Mouse (Mus musculus) testis, adult 10 weeks (tissue): ENCODE measurements around the gene Gm15097. TPM values are rescaled to one million over a fixed set of nuclear protein-coding genes. Genes with fewer than 3 reads are reported as not detected.

ENCODE experiments used
- polyA plus RNA-seq: library from polyadenylated mRNA; stranded (reverse); fragments of 350-450 nt; fragmentation: Illumina TruSeq; extraction: RNeasy Lipid Tissue Mini Kit (QIAGEN cat#74804); gene quantifications from one replicate; pipeline ENCODE4 v1.2.3, GENCODE M21; 2014; ENCODE audit warnings: low read depth, low replicate concordance

Gene Gm15097
- polyA plus RNA-seq, result 7.6 TPM

GRCm38 (mm10) chrX:149784173-149784572 is at the start of gene Gm15097:
TSS of gene Gm15097 (plus strand) at chrX:149784473.

Other genes with a start within 250 kb of the Gm15097 start
- 5.8 TPM for gene Gm10439, start 189.9 kb upstream of the Gm15097 start, polyA plus RNA-seq
- gene Gm15091, start 157.2 kb downstream of the Gm15097 start, polyA plus RNA-seq, result 3.3 TPM